Mouse (Mus musculus): ENCODE data around the gene Tent2. TPM values are rescaled to one million over a fixed set of nuclear protein-coding genes. Genes with fewer than 3 reads are reported as not detected.
"Not testable (repeated sequence)": the region's sequence is repeated elsewhere in the genome, so short reads cannot be mapped to it uniquely, and the experiment has no call there.

Gene Tent2
- total and polyA plus RNA-seq, 3 experiments: 20.6 to 62.1 (median 45.8) TPM

DNA sequence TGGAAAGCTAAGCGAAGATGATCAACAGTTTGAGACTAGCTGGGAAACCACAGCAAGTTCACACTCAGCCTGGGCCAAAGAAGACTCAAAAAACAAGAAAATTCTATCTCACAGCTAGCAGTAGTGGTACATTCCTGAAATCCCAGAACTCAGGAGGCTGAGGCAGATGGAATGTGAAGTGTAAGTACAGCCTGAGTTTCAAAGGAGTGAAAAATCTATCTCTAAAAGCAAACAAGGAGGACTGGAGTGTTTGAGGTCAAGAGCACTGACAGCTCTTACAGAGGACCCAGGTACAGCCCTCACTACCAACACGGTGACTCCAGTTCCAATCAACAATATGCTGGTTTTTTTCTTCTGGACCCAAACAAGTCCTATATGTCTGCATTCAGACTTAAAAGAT is 2.8 kb downstream of the Tent2 start:
- peaks cover 0 to 12% of the 10 kb centered on the region in 2 experiments for H3K36me3 ChIP-seq (replicated peaks in 1 of 2; ENCODE audit: control insufficient read depth in 1 of 2, insufficient read depth in 1 of 2, low read length in 1 of 2)
- H3K27me3 ChIP-seq (replicated peaks): no peaks in the 10 kb centered on the region
- peaks cover 0 to 19% of the 10 kb centered on the region in 2 experiments; a peak in 1 of 4 replicates for H3K4me1 ChIP-seq (ENCODE audit: control insufficient read depth in 1 of 2, insufficient read depth in 2 of 2)
- DNase-seq (ENCODE audit: extremely low read depth): no peak
- H3K27ac ChIP-seq (ENCODE audit: insufficient read depth, low read depth): peak overlapping the region; percentile 65
- dilution Hi-C loops (cut with MboI; ENCODE audit: extremely low pct_ligation_motif_present, extremely low pct_unique_long_range_greater_than_20kb, low sequenced_read_pairs) (no loop called here), in situ Hi-C loops (cut with MboI; ENCODE audit: low pct_ligation_motif_present, low pct_unique_long_range_greater_than_20kb, low sequenced_read_pairs) (no loop called here)
- H3K4me2 ChIP-seq (ENCODE audit: insufficient read depth, low read depth, poor library complexity, severe bottlenecking): peak overlapping the region; percentile 100
- peak overlapping the region in 2 of 3 experiments; percentile 33 to 75 for H3K4me3 ChIP-seq (replicated peaks in 1 of 3; ENCODE audit: low read depth in 2 of 3, low read length in 2 of 3, poor library complexity in 1 of 3)
- peak overlapping the region; percentile 82 for H3K9ac ChIP-seq (ENCODE audit: insufficient read depth, low read depth)
- TF ChIP-seq PAX5 (IDR thresholded peaks at IDR 0.05; ENCODE audit: low read length): no peak
- no peak for TF ChIP-seq ELF1 (IDR thresholded peaks at IDR 0.05; ENCODE audit: low read depth, low read length)
- no peak for TF ChIP-seq RAD21 (IDR thresholded peaks at IDR 0.05; ENCODE audit: low read depth, low read length)
- TF ChIP-seq MAX (IDR thresholded peaks at IDR 0.05; ENCODE audit: low read length): no peak
- no peak for TF ChIP-seq MAFK (IDR thresholded peaks at IDR 0.05; ENCODE audit: insufficient replicate concordance, low read length)
- peak; percentile 14; the same call in 1 of the 2 replicates for TF ChIP-seq CHD1 (IDR thresholded peaks at IDR 0.05; ENCODE audit: low read depth, low read length)
- H3K9me3 ChIP-seq (replicated peaks; ENCODE audit: low read length): no peaks in the 10 kb centered on the region
- peaks cover 47% of the 10 kb centered on the region for H3K79me2 ChIP-seq (replicated peaks; ENCODE audit: control insufficient read depth, extremely low read depth, insufficient read depth, poor library complexity, severe bottlenecking)

DNA sequence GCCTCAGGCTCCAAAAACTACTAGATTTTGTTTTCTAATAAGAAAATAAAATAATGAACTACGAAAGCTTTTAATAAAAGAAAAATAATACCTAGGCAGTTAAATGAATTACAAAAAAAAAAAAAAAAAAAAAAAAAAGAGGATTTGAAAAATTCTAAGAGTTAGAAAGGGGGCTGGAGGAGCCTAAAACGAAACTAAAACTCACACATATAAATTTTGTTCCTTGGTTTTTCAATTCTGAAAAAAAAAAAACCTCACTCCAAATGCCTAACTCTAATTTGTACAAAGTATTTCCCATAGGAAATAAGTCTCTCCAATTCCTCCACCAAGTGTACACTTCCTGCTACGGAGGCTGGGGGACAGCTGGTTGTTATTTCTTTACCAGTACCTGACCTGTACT is 3.4 kb downstream of the Tent2 start:
- peak; percentile 23 for DNase-seq (ENCODE audit: extremely low read depth)
- H3K79me2 ChIP-seq (replicated peaks; ENCODE audit: control insufficient read depth, extremely low read depth, insufficient read depth, poor library complexity, severe bottlenecking): peaks cover 47% of the 10 kb centered on the region
- H3K4me2 ChIP-seq (ENCODE audit: insufficient read depth, low read depth, poor library complexity, severe bottlenecking): peak overlapping the region; percentile 100
- peaks cover 0 to 19% of the 10 kb centered on the region in 2 experiments; a peak in 1 of 4 replicates for H3K4me1 ChIP-seq (ENCODE audit: control insufficient read depth in 1 of 2, insufficient read depth in 2 of 2)
- TF ChIP-seq IRF4 (IDR thresholded peaks at IDR 0.05; ENCODE audit: low read depth, low read length) (peak; percentile 36; the same call in 1 of the 2 replicates), EP300 (IDR thresholded peaks at IDR 0.05; ENCODE audit: low read length) (peak; percentile 64), GABPA (IDR thresholded peaks at IDR 0.05; ENCODE audit: insufficient replicate concordance, low read depth, low read length) (no peak), TBP (conservative IDR thresholded peaks at IDR 0.05; ENCODE audit: low read depth, low read length) (no peak), ZNF384 (IDR thresholded peaks at IDR 0.05; ENCODE audit: low read depth, low read length) (peak; percentile 92)
- H3K9me3 ChIP-seq (replicated peaks; ENCODE audit: low read length): no peaks in the 10 kb centered on the region
- peak overlapping the region; percentile 33 to 45 (median 40) for H3K4me3 ChIP-seq (replicated peaks in 1 of 3; ENCODE audit: low read depth in 2 of 3, low read length in 2 of 3, poor library complexity in 1 of 3)
- peaks cover 4 to 16% of the 10 kb centered on the region in 2 experiments for H3K36me3 ChIP-seq (replicated peaks in 1 of 2; ENCODE audit: control insufficient read depth in 1 of 2, insufficient read depth in 1 of 2, low read length in 1 of 2)
- in situ Hi-C loops (cut with MboI; ENCODE audit: low pct_ligation_motif_present, low pct_unique_long_range_greater_than_20kb, low sequenced_read_pairs) (no loop called here), dilution Hi-C loops (cut with MboI; ENCODE audit: extremely low pct_ligation_motif_present, extremely low pct_unique_long_range_greater_than_20kb, low sequenced_read_pairs) (no loop called here)
- peak overlapping the region; percentile 82 for H3K9ac ChIP-seq (ENCODE audit: insufficient read depth, low read depth)
- H3K27me3 ChIP-seq (replicated peaks): no peaks in the 10 kb centered on the region
- peak overlapping the region; percentile 70 for H3K27ac ChIP-seq (ENCODE audit: insufficient read depth, low read depth)

- H3K4me3 ChIP-seq (replicated peaks in 1 of 3; ENCODE audit: low read depth in 2 of 3, low read length in 2 of 3, poor library complexity in 1 of 3); H3K27ac ChIP-seq (ENCODE audit: insufficient read depth, low read depth); in situ Hi-C loops (cut with MboI; ENCODE audit: low pct_ligation_motif_present, low pct_unique_long_range_greater_than_20kb, low sequenced_read_pairs); dilution Hi-C loops (cut with MboI; ENCODE audit: extremely low pct_ligation_motif_present, extremely low pct_unique_long_range_greater_than_20kb, low sequenced_read_pairs); H3K27me3 ChIP-seq (replicated peaks); H3K9me3 ChIP-seq (replicated peaks; ENCODE audit: low read length): not testable (repeated sequence)
- Histone ChIP-seq H3K4me1 (ENCODE audit: control insufficient read depth in 1 of 2, insufficient read depth in 2 of 2) (peaks cover 0 to 19% of the 10 kb centered on the region in 2 experiments; a peak in 1 of 4 replicates), H3K79me2 (replicated peaks; ENCODE audit: control insufficient read depth, extremely low read depth, insufficient read depth, poor library complexity, severe bottlenecking) (peaks cover 53% of the 10 kb centered on the region), H3K4me2 (ENCODE audit: insufficient read depth, low read depth, poor library complexity, severe bottlenecking) (peak overlapping the region; percentile 50), H3K36me3 (replicated peaks in 1 of 2; ENCODE audit: control insufficient read depth in 1 of 2, insufficient read depth in 1 of 2, low read length in 1 of 2) (peaks cover 9 to 26% of the 10 kb centered on the region in 2 experiments), H3K9ac (ENCODE audit: insufficient read depth, low read depth) (0 out of 2 replicates have a peak overlapping the region, but pooled peaks have one; percentile 14)
- DNase-seq (ENCODE audit: extremely low read depth): peak; percentile 70
- TF ChIP-seq IRF4 (IDR thresholded peaks at IDR 0.05; ENCODE audit: low read depth, low read length): peak; percentile 25; the same call in 1 of the 2 replicates
- peak; percentile 47; the same call in 1 of the 2 replicates for TF ChIP-seq EP300 (IDR thresholded peaks at IDR 0.05; ENCODE audit: low read length)
- TF ChIP-seq TBP (conservative IDR thresholded peaks at IDR 0.05; ENCODE audit: low read depth, low read length): peak; percentile 59; the same call in 1 of the 2 replicates
Observed at GRCm38 (mm10) chr13:93187792-93188191, 4.4 kb downstream of the Tent2 start.

All from CH12.LX (cell line).